Mouse (Mus musculus): ENCODE results near the gene Wdr34. TPM values are rescaled to one million over a fixed set of nuclear protein-coding genes. Genes with fewer than 3 reads are reported as not detected.
"Not testable (repeated sequence)": the region's sequence is repeated elsewhere in the genome, so short reads cannot be mapped to it uniquely, and the experiment has no call there.

The Wdr34 gene
- total RNA-seq, 4 experiments from 2014 or later = 3.9 to 5.6 (median 4.3) TPM

- no peak for DNase-seq (ENCODE audit: low spot score in 2 of 2)
Observed at GRCm38 (mm10) chr2:30067031-30067888, 18.6 kb upstream of the Wdr34 start.

- peak; percentile 93 to 96 for DNase-seq (ENCODE audit: low spot score in 2 of 2)
Observed at GRCm38 (mm10) chr2:30066046-30066901, 17.6 kb upstream of the Wdr34 start.

DNA sequence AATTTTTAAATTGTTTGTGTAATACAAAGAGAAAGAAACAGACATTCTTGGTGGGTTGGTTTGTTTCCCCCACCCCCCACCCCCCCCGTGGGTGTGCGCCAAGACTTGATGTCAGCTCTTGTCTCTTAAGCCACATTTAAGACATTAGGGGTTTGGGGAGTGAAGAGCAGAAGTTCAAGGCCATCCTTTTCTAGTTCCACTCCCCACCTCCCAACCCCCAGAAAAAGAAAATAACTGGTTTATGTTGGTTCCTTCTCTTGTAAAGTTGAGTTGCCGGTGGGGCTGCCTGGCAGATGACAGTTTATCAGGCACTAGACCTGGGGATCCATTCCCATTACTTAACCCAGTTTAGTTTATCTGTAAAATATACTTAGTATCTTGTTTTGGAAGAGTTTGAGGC, 15.6 kb upstream of the Wdr34 start:
- DNase-seq (ENCODE audit: low spot score in 2 of 2) = no peak

GRCm38 (mm10) chr2:30063791-30064190, 15.1 kb upstream of the Wdr34 start:
- no peak for DNase-seq (ENCODE audit: low spot score in 2 of 2)

DNA sequence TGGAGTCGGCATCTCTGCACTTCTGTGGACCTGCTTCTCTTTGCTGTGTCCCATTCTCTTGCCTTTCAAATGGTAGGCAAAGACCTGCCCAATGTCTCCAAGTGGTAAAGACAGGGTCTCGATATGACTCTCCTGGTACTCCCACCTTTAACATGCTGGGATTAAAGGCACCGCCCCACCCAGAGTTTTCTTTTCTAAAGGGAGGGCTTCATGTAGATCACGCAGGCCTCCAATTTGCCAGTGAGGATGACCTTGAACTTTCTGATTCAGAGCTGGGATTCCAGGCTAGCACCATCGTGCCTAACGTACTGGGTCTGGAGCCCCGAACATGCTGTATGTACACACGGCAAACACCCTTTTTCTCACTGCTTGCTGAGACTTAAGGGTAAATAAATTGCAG, 14.6 kb upstream of the Wdr34 start:
- no peak for DNase-seq (ENCODE audit: low spot score in 2 of 2)

- DNase-seq (ENCODE audit: low spot score in 2 of 2) = peak; percentile 26 to 32
Observed at GRCm38 (mm10) chr2:30062249-30063093, 13.8 kb upstream of the Wdr34 start.

- no peak for DNase-seq (ENCODE audit: low spot score in 2 of 2)
Observed at GRCm38 (mm10) chr2:30061215-30062166, 12.8 kb upstream of the Wdr34 start.

DNA sequence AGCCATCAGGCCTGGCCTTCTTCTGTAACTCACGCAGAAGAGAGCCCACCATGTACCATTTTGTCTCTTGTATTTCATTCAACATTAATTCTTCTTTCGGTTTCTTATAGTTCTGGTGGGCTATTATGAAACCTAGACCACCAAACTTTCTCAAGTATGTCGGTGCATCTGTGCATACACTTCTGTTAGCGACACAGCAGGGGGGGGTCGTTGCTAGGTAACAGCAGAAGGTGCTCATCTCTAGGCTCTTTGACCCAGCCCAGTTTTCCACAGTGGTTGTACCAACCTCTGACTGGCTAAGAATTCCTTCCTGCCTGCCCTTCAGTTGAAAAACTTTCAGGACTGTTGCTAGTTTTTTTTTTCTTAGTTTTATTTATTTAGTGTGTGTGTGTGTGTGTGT, 9.7 kb upstream of the Wdr34 start:
- DNase-seq (ENCODE audit: low spot score in 2 of 2) = no peak

GRCm38 (mm10) chr2:30057223-30057904, 8.7 kb upstream of the Wdr34 start, which contains the start of gene Set:
Gene Set (plus strand): TSS chr2:30057378.
- no peak for DNase-seq (ENCODE audit: low spot score in 2 of 2)

GRCm38 (mm10) chr2:30056736-30057135, 8.1 kb upstream of the Wdr34 start:
- DNase-seq (ENCODE audit: low spot score in 2 of 2) = no peak

- not testable (repeated sequence) for DNase-seq (ENCODE audit: low spot score in 2 of 2)
Observed at GRCm38 (mm10) chr2:30055310-30055709, 6.6 kb upstream of the Wdr34 start.

- no peak for DNase-seq (ENCODE audit: low spot score in 2 of 2)
Observed at GRCm38 (mm10) chr2:30051992-30052761, 3.5 kb upstream of the Wdr34 start.

DNA sequence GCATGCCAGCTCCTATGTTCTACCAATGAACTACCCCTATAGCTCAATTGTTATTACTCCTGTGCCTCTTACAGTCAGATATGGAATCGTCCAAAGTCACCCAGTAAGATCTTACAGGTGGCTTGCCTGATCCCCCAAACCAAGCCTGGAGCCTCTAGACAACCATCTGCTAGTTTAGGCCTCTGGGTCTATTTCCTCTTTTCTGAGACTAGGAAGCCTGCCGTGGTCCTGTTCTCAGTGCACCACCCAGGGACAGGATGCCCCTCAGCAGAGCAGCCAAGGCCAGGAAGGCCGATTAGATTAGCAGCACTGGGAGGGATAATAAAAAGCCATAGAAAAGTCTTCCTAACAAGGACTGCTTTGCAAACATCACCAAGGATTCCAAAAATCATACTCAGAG, 1.1 kb upstream of the Wdr34 start:
- DNase-seq (ENCODE audit: low spot score in 2 of 2) = no peak

- DNase-seq (ENCODE audit: low spot score in 2 of 2) = no peak
Observed at GRCm38 (mm10) chr2:30048101-30048501, 580 bp downstream of the Wdr34 start.

- DNase-seq (ENCODE audit: low spot score in 2 of 2) = no peak
Observed at GRCm38 (mm10) chr2:30047127-30047526, 1.6 kb downstream of the Wdr34 start.

DNA sequence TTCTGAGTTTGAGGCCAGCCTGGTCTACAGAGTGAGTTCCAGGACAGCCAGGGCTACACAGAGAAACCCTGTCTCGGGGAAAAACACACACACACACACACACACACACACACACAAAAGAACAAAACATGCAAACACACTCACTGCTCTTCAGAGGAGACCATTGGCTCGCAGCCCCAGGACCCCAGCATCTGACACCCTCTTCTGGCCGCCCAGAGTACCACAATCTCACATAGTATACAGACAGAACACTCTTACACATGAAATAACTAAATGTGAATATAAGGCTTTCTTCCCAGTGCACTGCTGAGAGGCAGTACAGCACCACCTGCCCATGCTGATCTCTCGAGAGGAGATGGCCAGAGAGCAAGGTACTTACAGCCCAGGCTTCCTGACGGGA, 4.1 kb downstream of the Wdr34 start:
- DNase-seq (ENCODE audit: low spot score in 2 of 2) = no peak

- peak; percentile 47 to 52 for DNase-seq (ENCODE audit: low spot score in 2 of 2)
Observed at GRCm38 (mm10) chr2:30042445-30042844, 6.2 kb downstream of the Wdr34 start.

DNA sequence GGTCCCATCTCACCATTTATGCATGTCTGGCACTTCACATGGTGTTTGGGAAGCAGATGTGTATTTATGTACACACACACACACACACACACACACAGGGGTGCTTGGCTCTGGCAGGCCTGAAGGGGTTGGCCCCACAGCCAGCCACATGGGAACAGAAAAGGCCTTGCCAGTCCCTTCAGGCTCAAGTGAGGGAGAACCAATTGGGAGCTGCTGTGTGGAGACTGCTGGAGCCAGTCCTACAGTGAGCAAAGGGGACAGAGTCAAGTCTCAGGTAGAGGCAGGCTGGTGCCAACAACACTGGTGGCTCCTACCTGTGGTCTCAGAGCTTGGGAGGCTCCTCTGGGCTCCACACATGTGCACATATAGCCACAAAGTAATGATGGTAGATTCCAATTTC, 9.0 kb downstream of the Wdr34 start:
- DNase-seq (ENCODE audit: low spot score in 2 of 2) = no peak

DNA sequence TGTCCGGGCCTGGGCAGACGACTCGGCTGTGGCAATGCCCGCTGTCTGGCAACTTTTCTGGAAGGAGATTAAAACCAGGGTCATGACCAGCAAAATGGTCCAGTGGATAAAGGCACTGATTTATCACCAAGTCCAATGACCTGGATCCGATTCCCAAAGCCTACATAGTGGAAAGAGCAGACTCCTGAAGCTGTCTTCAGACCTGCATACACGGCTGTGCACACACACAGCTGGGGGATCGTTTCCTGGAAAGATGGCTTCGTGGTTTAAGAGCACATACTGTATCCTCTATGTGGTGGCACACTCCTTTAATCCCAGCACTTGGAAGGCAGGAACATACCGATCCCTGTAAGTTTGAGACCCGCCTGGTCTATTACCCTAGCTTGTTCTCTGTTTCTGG, 10.3 kb downstream of the Wdr34 start:
- no peak for DNase-seq (ENCODE audit: low spot score in 2 of 2)
